Mouse (Mus musculus): ENCODE results near the gene Rbm20.
"Not testable (repeated sequence)": the region's sequence is repeated elsewhere in the genome, so short reads cannot be mapped to it uniquely, and the experiment has no call there.

Rbm20 gene

DNA sequence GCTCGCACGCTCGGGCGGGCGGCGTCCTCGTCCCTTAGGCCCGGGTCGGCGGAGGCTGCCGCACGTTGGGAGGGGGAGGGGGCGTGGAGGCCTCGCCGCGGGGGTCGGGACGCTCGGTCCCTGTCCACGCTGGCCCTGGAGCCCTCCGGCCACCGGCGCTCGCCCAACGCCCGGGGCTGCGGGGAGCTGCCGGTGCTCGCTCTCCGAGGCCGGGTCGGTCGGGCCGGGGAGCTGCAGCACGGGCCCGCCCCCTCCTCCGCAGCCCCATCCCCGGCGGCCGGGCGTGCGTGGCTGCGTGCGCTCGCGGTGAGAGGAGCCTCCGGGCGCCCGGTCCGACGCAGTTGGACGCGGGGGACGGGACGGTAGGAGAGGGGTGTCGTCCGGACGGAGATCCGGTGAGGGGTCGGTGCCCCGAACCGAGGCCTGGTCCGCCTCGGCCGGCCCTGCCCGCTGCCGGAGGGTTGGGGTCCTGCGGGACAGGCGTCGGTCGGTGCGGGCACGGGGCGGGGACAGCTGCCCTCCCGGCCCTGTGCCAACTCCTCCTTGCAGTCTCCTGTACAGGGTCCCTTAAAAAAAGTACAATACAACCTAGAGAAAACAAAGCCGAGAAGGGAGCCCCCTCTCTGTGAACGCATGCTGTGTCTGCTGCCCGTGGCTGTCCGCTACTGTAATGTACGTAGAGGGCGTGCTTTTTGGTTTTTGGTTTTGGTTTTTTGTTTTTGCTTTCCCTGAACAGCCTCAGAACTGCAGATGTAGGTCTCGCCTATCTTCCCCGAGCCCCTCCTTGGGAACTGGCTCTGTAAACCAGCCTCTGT, 226.6 kb downstream of the Rbm20 start:
- DNase-seq (ENCODE audit: low spot score in 2 of 2): peak; percentile 29 to 58

DNA sequence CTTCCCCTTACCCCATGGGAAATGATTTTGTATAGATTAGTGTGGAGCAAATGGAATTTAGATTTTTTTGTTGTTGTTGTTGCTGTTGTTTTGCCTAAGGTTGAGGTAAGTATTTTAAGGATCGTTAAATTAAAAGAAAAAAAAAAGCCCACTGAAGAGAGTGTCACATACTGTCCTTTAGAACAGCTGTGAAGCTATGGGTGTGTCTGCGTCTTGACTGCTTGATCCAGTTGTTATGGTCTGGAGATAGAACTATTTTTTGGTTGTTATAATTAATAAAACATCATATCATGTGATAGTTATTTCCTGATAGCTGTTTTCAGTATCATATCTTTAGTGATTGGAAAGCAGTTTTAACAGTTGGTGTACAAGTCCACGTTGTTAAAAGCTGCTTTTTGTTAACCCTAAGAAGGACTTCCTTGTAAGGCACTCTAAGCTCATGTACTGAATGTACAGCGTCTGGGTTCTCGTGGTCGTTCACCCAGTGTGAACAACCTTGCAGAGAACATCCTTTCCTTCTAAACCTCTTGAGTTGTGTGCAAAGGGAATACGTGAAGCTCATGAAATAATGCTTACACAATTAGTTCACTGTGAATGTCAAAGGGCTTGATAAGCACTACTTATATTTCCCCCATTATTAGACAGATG, 227.9 kb downstream of the Rbm20 start:
- no peak for DNase-seq (ENCODE audit: low spot score in 2 of 2)

DNA sequence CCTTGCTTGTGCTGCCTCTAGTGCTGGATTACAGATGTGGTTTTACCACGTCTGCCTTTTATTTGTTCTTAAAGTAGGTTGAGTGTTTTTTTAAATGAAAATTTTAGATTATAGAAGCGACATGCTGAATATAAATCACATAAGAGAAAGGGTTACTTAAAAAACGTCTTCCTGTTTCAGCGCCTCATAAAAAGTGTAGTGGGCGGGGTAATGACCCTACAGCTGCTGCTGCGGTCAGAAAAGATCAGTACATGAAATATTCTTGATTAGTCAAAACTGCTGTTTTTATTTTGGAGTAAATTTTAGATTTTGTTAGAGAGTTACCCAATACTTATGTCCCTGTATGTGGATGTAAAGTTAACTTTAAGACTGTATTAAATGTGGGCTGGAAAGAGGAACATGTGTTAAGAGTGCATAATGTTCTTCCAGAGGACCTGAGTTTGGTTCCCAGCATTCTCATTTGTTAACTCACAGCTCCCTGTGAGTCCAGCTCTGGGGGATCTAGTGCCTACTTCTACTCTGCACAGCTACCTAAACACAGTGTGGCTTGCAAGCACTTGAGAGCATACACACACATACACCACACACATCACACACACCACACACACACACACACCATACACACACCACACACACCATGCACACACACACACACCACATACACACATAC, 229.1 kb downstream of the Rbm20 start:
- DNase-seq (ENCODE audit: low spot score in 2 of 2): no peak

DNA sequence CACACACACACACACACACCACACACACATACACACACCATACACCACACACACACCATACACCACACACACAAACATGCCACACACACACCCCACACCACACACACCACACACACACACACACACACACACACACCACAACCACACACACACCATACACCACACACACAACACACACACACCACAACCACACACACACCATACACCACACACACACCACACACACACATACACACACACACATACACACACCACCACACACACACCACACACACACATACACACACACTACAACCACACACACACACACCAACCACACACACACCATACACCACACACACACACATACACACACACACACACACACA, 229.6 kb downstream of the Rbm20 start:
- not testable (repeated sequence) for DNase-seq (ENCODE audit: low spot score in 2 of 2)

DNA sequence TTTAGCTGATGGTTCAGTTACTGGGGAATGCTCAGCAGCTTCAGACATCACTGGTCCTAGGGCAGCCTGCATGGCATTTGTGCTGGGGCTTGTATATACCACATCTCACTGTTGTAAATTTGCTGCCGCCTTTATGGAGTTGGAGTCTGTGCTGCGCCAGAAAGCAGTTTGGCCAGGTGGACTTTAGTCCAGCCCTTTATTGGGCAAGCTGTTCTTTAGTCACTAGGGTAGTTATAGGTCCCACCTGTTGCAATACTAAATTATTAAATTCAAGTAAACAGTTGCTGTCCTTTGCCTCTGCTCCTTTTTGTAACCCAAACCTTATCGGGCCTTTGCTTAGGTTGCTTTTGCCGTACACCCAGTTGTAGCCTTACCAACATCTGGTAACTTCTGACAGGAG, 237.8 kb downstream of the Rbm20 start:
- DNase-seq (ENCODE audit: low spot score in 2 of 2): no peak
